Mouse (Mus musculus): ENCODE results near the gene Lrba.

DNA sequence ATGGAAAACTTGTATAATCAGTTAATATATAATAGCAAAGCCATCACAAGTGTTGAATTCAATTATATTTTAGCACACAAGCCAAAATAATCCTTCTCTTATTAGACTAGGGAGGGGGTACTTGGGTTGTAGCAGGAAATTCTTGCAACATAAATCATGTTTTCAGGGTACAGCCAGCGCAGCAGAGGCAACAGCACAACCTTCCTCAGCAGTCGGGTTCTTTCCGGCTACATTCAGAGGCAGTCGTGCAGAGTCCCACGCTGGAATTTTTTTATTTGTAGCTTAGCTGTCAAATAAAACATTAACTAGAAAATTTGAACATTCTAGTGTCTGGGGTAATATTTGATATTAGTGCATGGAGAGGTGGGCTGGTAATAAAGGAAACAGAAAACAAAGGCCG is 529.7 kb downstream of the Lrba start:
- TF ChIP-seq CTCF (IDR thresholded peaks at IDR 0.05; ENCODE audit: low read depth) (no peak), EP300 (IDR thresholded peaks at IDR 0.05; ENCODE audit: low read depth) (no peak)
